8 mouse cellular contexts compared by ENCODE assay signal in genomic region chr16:21793080-21793810, GRCm38 (mm10). TPM values are rescaled to one million over a fixed set of nuclear protein-coding genes. Genes with fewer than 3 reads are reported as not detected.
DNase-seq lines count a peak whose midpoint lies in the region; ATAC-seq and TF ChIP-seq lines count a peak whose summit lies in the region.
"Not testable (repeated sequence)": the region's sequence is repeated elsewhere in the genome, so short reads cannot be mapped to it uniquely, and the experiment has no call there.

No protein-coding gene starts in this region.

- not testable (repeated sequence) for H3K9me3 ChIP-seq in MEL (replicated peaks; ENCODE audit: insufficient read depth, low read length); erythroblast, embryonic 14.5 days (ENCODE audit: control insufficient read depth, low read length); heart, embryonic 11.5 days (replicated peaks; ENCODE audit: control insufficient read depth, low read length); hindbrain, postnatal 0 days (ENCODE audit: low read length); limb, embryonic 11.5 days (ENCODE audit: control insufficient read depth, low read length); lung, embryonic 15.5 days; stomach, postnatal 0 days (ENCODE audit: control insufficient read depth, low read length)

- H3K79me2 ChIP-seq in MEL (ENCODE audit: control insufficient read depth, insufficient read depth, low read length, poor library complexity), result not testable (repeated sequence)

- DNase-seq in MEL (ENCODE audit: low read depth, low spot score), result peak; percentile 45
- DNase-seq in hindbrain, postnatal 0 days (ENCODE audit: low spot score); limb, embryonic 11.5 days (ENCODE audit: low spot score); stomach, postnatal 0 days (ENCODE audit: low spot score): not testable (repeated sequence)
- peak; percentile 4 to 18 for DNase-seq in monocyte, adult 2 months (ENCODE audit: low read depth in 1 of 2, low spot score in 2 of 2)

- H3K27ac ChIP-seq in MEL (ENCODE audit: control insufficient read depth, low read depth, low read length), result peak overlapping the region; percentile 86
- H3K27ac ChIP-seq in heart, embryonic 11.5 days (ENCODE audit: low read depth, low read length); limb, embryonic 11.5 days (replicated peaks; ENCODE audit: low read depth, low read length); lung, embryonic 15.5 days; stomach, postnatal 0 days (replicated peaks): not testable (repeated sequence)
- H3K27ac ChIP-seq in hindbrain, postnatal 0 days, result peak overlapping the region; percentile 90

- 31% methylated on average over 2 of the region's 2 CpGs for WGBS in heart, embryonic 11.5 days (ENCODE audit: insufficient replicate concordance)
- WGBS in hindbrain, postnatal 0 days, result 41% methylated on average over 2 of the region's 2 CpGs
- WGBS in limb, embryonic 11.5 days, result 44% methylated on average over 2 of the region's 2 CpGs
- 34% methylated on average over 2 of the region's 2 CpGs for WGBS in lung, embryonic 15.5 days
- WGBS in stomach, postnatal 0 days, result 15% methylated on average over 2 of the region's 2 CpGs

- ATAC-seq in heart, embryonic 11.5 days (replicated peaks; ENCODE audit: insufficient number of reproducible peaks, low FRiP score, low TSS enrichment); hindbrain, postnatal 0 days; limb, embryonic 11.5 days (ENCODE audit: insufficient number of reproducible peaks, low FRiP score, low TSS enrichment, low read depth); lung, embryonic 15.5 days (ENCODE audit: borderline replicate concordance, extremely low read depth, low FRiP score, low TSS enrichment); stomach, postnatal 0 days (ENCODE audit: low FRiP score, low TSS enrichment): not testable (repeated sequence)

- not testable (repeated sequence) for H3K4me1 ChIP-seq in MEL (ENCODE audit: control insufficient read depth in 1 of 2, insufficient read depth in 2 of 2, low read length in 2 of 2); heart, embryonic 11.5 days (ENCODE audit: control insufficient read depth, insufficient read depth, low read length); hindbrain, postnatal 0 days (ENCODE audit: insufficient read depth, low read length); limb, embryonic 11.5 days (ENCODE audit: control insufficient read depth, insufficient read depth, low read length); lung, embryonic 15.5 days; stomach, postnatal 0 days (replicated peaks; ENCODE audit: control insufficient read depth, insufficient read depth)
- H3K4me1 ChIP-seq in erythroblast, embryonic 14.5 days (ENCODE audit: control insufficient read depth), result peaks cover 67% of the 10 kb centered on the region

- peaks cover 0 to 25% of the 10 kb centered on the region in 2 experiments; a peak in 2 of 4 replicates for H3K36me3 ChIP-seq in MEL (ENCODE audit: control insufficient read depth in 1 of 2, insufficient read depth in 2 of 2, low read length in 2 of 2)
- peaks cover 19% of the 10 kb centered on the region for H3K36me3 ChIP-seq in erythroblast, embryonic 14.5 days (ENCODE audit: control insufficient read depth)
- not testable (repeated sequence) for H3K36me3 ChIP-seq in heart, embryonic 11.5 days (ENCODE audit: control insufficient read depth, insufficient read depth, low read length); hindbrain, postnatal 0 days (ENCODE audit: insufficient read depth, low read length); limb, embryonic 11.5 days (ENCODE audit: control insufficient read depth, insufficient read depth, low read length); lung, embryonic 15.5 days; stomach, postnatal 0 days (ENCODE audit: control insufficient read depth, insufficient read depth, low read length)

- not testable (repeated sequence) for H3K27me3 ChIP-seq in MEL (ENCODE audit: control insufficient read depth in 1 of 2, insufficient read depth in 2 of 2, low read length in 2 of 2); erythroblast, embryonic 14.5 days (ENCODE audit: control insufficient read depth); heart, embryonic 11.5 days (ENCODE audit: control insufficient read depth, insufficient read depth, low read length); hindbrain, postnatal 0 days (ENCODE audit: insufficient read depth, low read length); limb, embryonic 11.5 days (ENCODE audit: control insufficient read depth, insufficient read depth, low read length); lung, embryonic 15.5 days; stomach, postnatal 0 days (ENCODE audit: control insufficient read depth, insufficient read depth, low read length)

- not testable (repeated sequence) for TF ChIP-seq RAD21 in MEL (IDR thresholded peaks at IDR 0.05; ENCODE audit: low read depth, low read length)

- not testable (repeated sequence) for TF ChIP-seq POLR2A in MEL (IDR thresholded peaks at IDR 0.05; ENCODE audit: control insufficient read depth in 1 of 2, insufficient read depth in 1 of 2, low read depth in 1 of 2, low read length in 2 of 2, poor library complexity in 1 of 2)

- H3K4me2 ChIP-seq in heart, embryonic 11.5 days, result peak overlapping the region; percentile 91
- H3K4me2 ChIP-seq in hindbrain, postnatal 0 days (ENCODE audit: low read depth, low read length), result peak overlapping the region; percentile 85
- H3K4me2 ChIP-seq in limb, embryonic 11.5 days (ENCODE audit: low read depth, severe bottlenecking), result peak overlapping the region; percentile 86
- H3K4me2 ChIP-seq in lung, embryonic 15.5 days, result peak overlapping the region; percentile 86
- peak overlapping the region; percentile 80 for H3K4me2 ChIP-seq in stomach, postnatal 0 days (replicated peaks; ENCODE audit: low read depth)

- H3K4me3 ChIP-seq in MEL (ENCODE audit: control insufficient read depth in 1 of 2, insufficient read depth in 1 of 2, low read depth in 2 of 2, low read length in 2 of 2), result peak overlapping the region; percentile 85 to 92
- peak overlapping the region; percentile 90 for H3K4me3 ChIP-seq in erythroblast, embryonic 14.5 days (replicated peaks)
- peak overlapping the region; percentile 70 for H3K4me3 ChIP-seq in heart, embryonic 11.5 days (ENCODE audit: low read depth, low read length)
- peak overlapping the region; percentile 86 for H3K4me3 ChIP-seq in hindbrain, postnatal 0 days (ENCODE audit: low read length)
- peak overlapping the region; percentile 75 for H3K4me3 ChIP-seq in limb, embryonic 11.5 days (ENCODE audit: low read depth, low read length)
- H3K4me3 ChIP-seq in lung, embryonic 15.5 days, result peak overlapping the region; percentile 70
- H3K4me3 ChIP-seq in stomach, postnatal 0 days (ENCODE audit: low read depth, low read length), result peak overlapping the region; percentile 65; the same call in 1 of the 2 replicates

- TF ChIP-seq EP300 in MEL (IDR thresholded peaks at IDR 0.05; ENCODE audit: low read depth in 1 of 2, low read length in 2 of 2); stomach, postnatal 0 days (optimal IDR thresholded peaks at IDR 0.05): not testable (repeated sequence)

- peak overlapping the region; percentile 62 for H3K9ac ChIP-seq in MEL (ENCODE audit: control insufficient read depth, low read depth, low read length, poor library complexity, severe bottlenecking)
- peak overlapping the region; percentile 71 for H3K9ac ChIP-seq in heart, embryonic 11.5 days (ENCODE audit: low read depth, low read length)
- peak overlapping the region; percentile 79 for H3K9ac ChIP-seq in hindbrain, postnatal 0 days (replicated peaks; ENCODE audit: low read length)
- not testable (repeated sequence) for H3K9ac ChIP-seq in limb, embryonic 11.5 days (ENCODE audit: low read length); lung, embryonic 15.5 days; stomach, postnatal 0 days (ENCODE audit: low read length)

- TF ChIP-seq CTCF in MEL (IDR thresholded peaks at IDR 0.05 in 2 of 3, conservative IDR thresholded peaks at IDR 0.05 in 1 of 3; ENCODE audit: control insufficient read depth in 1 of 3, insufficient read depth in 1 of 3, low read depth in 2 of 3, low read length in 3 of 3, poor library complexity in 1 of 3, severe bottlenecking in 1 of 3); hindbrain, postnatal 0 days (IDR thresholded peaks at IDR 0.05; ENCODE audit: low read depth); stomach, postnatal 0 days (IDR thresholded peaks at IDR 0.05; ENCODE audit: low read depth): not testable (repeated sequence)

RNA-seq across cellular contexts. Expression of gene Map3k13, which starts 0.9 kb away (rescaled TPM):
- 0.20 and 0.23 TPM in 2 replicates for total RNA-seq in MEL (2012; rRNA removed)
- polyA plus RNA-seq in MEL (2012; ENCODE audit: insufficient read depth in 1 of 2, insufficient read length in 2 of 2, low read depth in 1 of 2, low replicate concordance in 2 of 2, missing spikeins in 1 of 2), result under 1 TPM in 1 of 2 experiments, not detected in 1; 0.82 TPM
- 0.01 TPM in 2 replicates for polyA plus RNA-seq in erythroblast, embryonic 14.5 days (2012)
- polyA plus RNA-seq in heart, embryonic 11.5 days (2014; fragmentation: Nextera tagmentation; extraction: Ambion mirVana), result 0.79 and 1.1 TPM in 2 replicates
- 12.8 and 12.9 TPM in 2 replicates for total RNA-seq in hindbrain, postnatal 0 days (2014; rRNA removed)
- polyA plus RNA-seq in hindbrain, postnatal 0 days (2015; fragmentation: Nextera tagmentation; extraction: Ambion mirVana), result 3.9 and 4.5 TPM in 2 replicates
- 1.3 TPM in 2 replicates for polyA plus RNA-seq in limb, embryonic 11.5 days (2014; fragmentation: Nextera tagmentation; extraction: Ambion mirVana)
- 0.56 and 0.59 TPM in 2 replicates for polyA plus RNA-seq in lung, embryonic 15.5 days (2015; fragmentation: Nextera tagmentation; extraction: Ambion mirVana)
- polyA plus RNA-seq in stomach, postnatal 0 days (2015; fragmentation: Nextera tagmentation; extraction: Ambion mirVana), result 0.40 and 0.50 TPM in 2 replicates

RNA-seq across cellular contexts. Expression of gene Ehhadh, which starts 5.6 kb away (rescaled TPM):
- total RNA-seq in MEL (2012; rRNA removed), result 4.3 and 5.3 TPM in 2 replicates
- polyA plus RNA-seq in MEL (2012; ENCODE audit: insufficient read depth in 1 of 2, insufficient read length in 2 of 2, low read depth in 1 of 2, low replicate concordance in 2 of 2, missing spikeins in 1 of 2), result 1 to 10 TPM in 1 of 2 experiments, not detected in 1; 6.6 TPM
- 0.05 and 0.13 TPM in 2 replicates for polyA plus RNA-seq in erythroblast, embryonic 14.5 days (2012)
- polyA plus RNA-seq in heart, embryonic 11.5 days (2014; fragmentation: Nextera tagmentation; extraction: Ambion mirVana), result 2.8 and 3.0 TPM in 2 replicates
- total RNA-seq in hindbrain, postnatal 0 days (2014; rRNA removed), result 2.6 and 4.0 TPM in 2 replicates
- 2.2 and 2.3 TPM in 2 replicates for polyA plus RNA-seq in hindbrain, postnatal 0 days (2015; fragmentation: Nextera tagmentation; extraction: Ambion mirVana)
- 2.4 and 2.8 TPM in 2 replicates for polyA plus RNA-seq in limb, embryonic 11.5 days (2014; fragmentation: Nextera tagmentation; extraction: Ambion mirVana)
- polyA plus RNA-seq in lung, embryonic 15.5 days (2015; fragmentation: Nextera tagmentation; extraction: Ambion mirVana), result 2.1 and 2.4 TPM in 2 replicates
- 29.0 and 30.9 TPM in 2 replicates for polyA plus RNA-seq in stomach, postnatal 0 days (2015; fragmentation: Nextera tagmentation; extraction: Ambion mirVana)
